Mouse (Mus musculus) bone marrow macrophage, adult 2 months (primary cell): Measurements from ENCODE around the gene Tecpr1.

Source experiments
- CTCF ChIP-seq: IDR thresholded peaks from 2 replicates; pipeline ENCODE4 v1.5.1; 2012; ENCODE audit warnings: low read depth, mild to moderate bottlenecking, low read length, moderate library complexity
- POLR2A ChIP-seq: IDR thresholded peaks from 2 replicates; pipeline ENCODE4 v1.6.1; 2012; ENCODE audit warnings: mild to moderate bottlenecking, low read depth, low read length, borderline replicate concordance

GRCm38 (mm10) chr5:144146898-144147297 lies 76.5 kb downstream of the Tecpr1 start:
- no peak for TF ChIP-seq POLR2A
- TF ChIP-seq CTCF, result no peak
